Mouse (Mus musculus) cerebellum, adult 18-20 months (tissue): ENCODE results near the gene Rgs8.

Source experiments
- DNase-seq, 2 experiments: peaks; one replicate each; pipeline ENCODE4 v3.0.0; 2021

Gene Rgs8

DNA sequence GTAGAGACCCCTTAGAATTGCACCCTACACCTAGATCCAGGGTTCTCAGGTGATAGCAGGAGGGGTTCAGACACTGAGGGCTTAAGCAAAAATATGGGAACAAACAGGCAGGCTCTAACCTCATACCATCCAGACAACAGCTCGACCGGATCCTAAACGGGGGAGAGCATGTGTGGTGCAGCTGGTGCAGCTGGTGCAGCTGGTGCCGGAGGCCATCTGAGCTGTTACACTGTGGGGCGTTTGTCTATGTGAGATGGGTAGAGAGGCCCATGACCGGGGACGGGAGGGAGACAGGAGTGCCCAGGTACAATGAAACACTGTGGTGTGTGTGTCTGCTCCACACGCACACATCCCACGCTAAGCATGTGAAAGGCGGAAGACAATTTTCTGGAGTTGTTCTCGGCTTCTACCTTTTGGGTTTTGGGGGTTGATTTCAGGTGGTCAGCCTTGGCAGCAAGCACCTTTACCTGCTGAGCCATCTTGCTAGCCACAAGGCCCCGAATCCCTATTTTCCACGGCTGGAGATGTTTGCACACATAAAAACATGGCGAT lies 93.4 kb downstream of the Rgs8 start:
- DNase-seq: no peak

DNA sequence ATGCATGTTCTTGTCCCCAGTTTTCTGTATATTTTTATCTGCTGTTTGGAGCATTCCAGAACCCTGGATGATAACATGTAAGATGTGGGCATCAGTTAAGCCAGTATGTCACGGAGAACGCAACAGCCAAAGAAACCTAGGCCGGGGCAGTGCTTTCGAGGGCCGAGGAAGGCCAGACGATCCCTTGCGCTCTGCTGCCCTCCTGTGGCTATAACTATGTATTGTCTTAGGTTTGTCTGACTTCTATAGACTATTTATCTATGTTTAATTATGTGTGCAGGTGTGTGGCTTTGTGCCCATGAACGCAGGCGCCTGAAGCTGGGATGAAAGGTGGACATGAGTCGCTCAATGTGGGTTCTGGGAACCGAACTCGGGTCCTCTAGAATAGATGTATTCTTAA lies 93.9 kb downstream of the Rgs8 start:
- DNase-seq: peak; percentile 78 to 86

- DNase-seq: no peak
Measured at GRCm38 (mm10) chr1:153747861-153748530, 95.2 kb downstream of the Rgs8 start.

GRCm38 (mm10) chr1:153748549-153748948 lies 95.7 kb downstream of the Rgs8 start:
- no peak for DNase-seq

DNA sequence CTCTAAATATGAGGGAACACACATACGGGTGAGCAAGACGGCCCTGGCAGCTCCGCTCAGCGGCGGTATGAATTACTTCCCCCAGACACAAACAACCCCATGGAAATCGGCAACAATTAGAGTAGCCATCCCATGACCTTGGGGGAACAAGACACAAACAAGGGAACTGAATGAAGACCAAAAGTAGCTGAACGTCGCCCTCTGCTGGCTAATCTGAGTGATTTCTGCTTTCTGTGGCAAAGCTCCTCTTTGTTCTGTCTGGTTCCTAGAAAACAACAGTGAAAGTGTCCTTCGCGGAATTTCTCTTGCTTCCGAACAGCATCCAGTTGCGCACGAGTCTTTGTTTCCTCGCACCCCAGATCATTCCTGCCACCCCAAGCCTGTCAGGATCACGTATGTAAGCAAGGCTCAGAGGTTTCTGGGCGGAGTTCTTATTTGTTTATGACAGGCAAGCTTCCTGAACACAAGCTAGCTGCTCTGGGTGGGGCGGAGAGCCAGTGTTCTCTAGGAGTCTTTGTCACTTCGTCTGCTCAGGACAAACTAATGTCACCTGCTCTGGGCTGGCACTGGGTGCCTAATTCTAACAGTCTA lies 96.5 kb downstream of the Rgs8 start, which contains the start of gene Rnasel:
Rnasel (plus strand) TSS at position 216 of the 591 bp plus-strand sequence.
- DNase-seq: peak; percentile 67 to 73
